Mouse (Mus musculus): ENCODE results near the gene Asb14.

DNA sequence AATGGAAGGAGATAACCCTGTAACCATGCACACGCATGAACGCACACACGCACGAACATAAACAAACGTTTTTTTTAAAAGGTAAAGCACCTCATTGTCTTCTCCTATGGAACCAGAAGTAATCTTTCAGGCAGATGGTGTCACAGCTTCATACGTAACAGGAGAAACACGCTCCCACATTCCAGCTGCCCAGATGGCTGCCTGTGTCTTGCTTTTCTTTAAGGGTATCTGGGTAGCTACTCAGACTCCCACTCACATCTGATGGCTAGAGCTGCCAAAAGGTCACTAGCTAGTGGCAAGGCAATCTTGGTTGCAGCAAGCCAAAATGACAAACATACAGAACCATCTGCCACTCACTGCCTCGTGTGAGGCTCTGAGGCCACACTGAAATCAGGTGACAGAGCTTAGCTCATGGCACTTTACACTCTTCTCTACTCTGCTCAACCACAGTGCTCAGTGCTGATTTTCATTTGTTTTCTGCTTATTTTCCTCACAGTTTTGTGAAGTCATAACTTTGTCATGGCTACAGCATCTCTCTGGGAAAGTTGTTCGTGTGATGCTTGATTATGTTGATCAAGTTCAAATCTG lies 19.4 kb downstream of the Asb14 start:
- TF ChIP-seq POLR2A (IDR thresholded peaks at IDR 0.05; ENCODE audit: low read depth, low read length), result no peak
- TF ChIP-seq CTCF (IDR thresholded peaks at IDR 0.05; ENCODE audit: extremely low read depth, insufficient read length, insufficient replicate concordance, low read depth, low read length), result no peak
